Mouse (Mus musculus) liver, embryonic 13.5 days (tissue): Measurements from ENCODE around the gene Bex2. TPM values are rescaled to one million over a fixed set of nuclear protein-coding genes. Genes with fewer than 3 reads are reported as not detected.
"Not testable (repeated sequence)": the region's sequence is repeated elsewhere in the genome, so short reads cannot be mapped to it uniquely, and the experiment has no call there.

ENCODE experiments used
- ATAC-seq: fragments of 200-750 bp; cut with Nextera tagmentation; 2 replicates; pipeline ENCODE4 v1.8.0; 2017; ENCODE audit warnings: low read depth, mild to moderate bottlenecking, moderate number of reproducible peaks, moderate library complexity
- DNase-seq: peaks from one replicate; pipeline ENCODE4 v3.0.0; 2022
- H3K27ac ChIP-seq: fragments of 300-500 bp; sonication (generic); 2 replicates; pipeline ENCODE4 v1.5.1; 2015; ENCODE audit warnings: moderate library complexity, mild to moderate bottlenecking, inconsistent platforms
- H3K27me3 ChIP-seq: fragments of 300-500 bp; sonication (generic); 2 replicates; pipeline ENCODE4 v1.6.1; 2015; ENCODE audit warnings: mild to moderate bottlenecking, inconsistent platforms
- H3K36me3 ChIP-seq: fragments of 300-500 bp; sonication (generic); 2 replicates; pipeline ENCODE4 v1.6.1; 2015; ENCODE audit warnings: mild to moderate bottlenecking, inconsistent platforms
- H3K4me1 ChIP-seq: fragments of 300-500 bp; sonication (generic); replicated peaks from 2 replicates; pipeline ENCODE4 v1.6.1; 2015; ENCODE audit warnings: inconsistent platforms
- H3K4me2 ChIP-seq: fragments of 300-500 bp; sonication (generic); 2 replicates; pipeline ENCODE4 v1.6.1; 2015; ENCODE audit warnings: inconsistent platforms, mild to moderate bottlenecking, moderate library complexity
- H3K4me3 ChIP-seq: fragments of 300-500 bp; sonication (generic); replicated peaks from 2 replicates; pipeline ENCODE4 v1.5.1; 2015; ENCODE audit warnings: mild to moderate bottlenecking, inconsistent platforms
- H3K9ac ChIP-seq: fragments of 300-500 bp; sonication (generic); 2 replicates; pipeline ENCODE4 v1.6.1; 2015; ENCODE audit warnings: mild to moderate bottlenecking, inconsistent platforms
- H3K9me3 ChIP-seq: fragments of 300-500 bp; sonication (generic); replicated peaks from 2 replicates; pipeline ENCODE4 v1.6.1; 2016; ENCODE audit warnings: inconsistent platforms
- WGBS: fragments of 180-500 bp; shearing (Covaris S2); methylation state at CpG from one replicate; pipeline ENCODE4 v1.1.7; 2015; ENCODE audit not compliant: insufficient replicate concordance; 5-methylcytosine and 5-hydroxymethylcytosine counted together
- polyA plus RNA-seq: library from polyadenylated mRNA; unstranded; fragments of >200 nt; fragmentation: Nextera tagmentation; extraction: Ambion mirVana; gene quantifications from 2 replicates; pipeline ENCODE4 v1.2.1, GENCODE M21; 2015

The Bex2 gene
- polyA plus RNA-seq, 1 experiment from 2014 or later, result 176 TPM

- 65% methylated on average over 2 of the region's 2 CpGs for WGBS
- ATAC-seq (no peak), DNase-seq (no peak)
- Histone ChIP-seq H3K4me1 (no peaks in the 10 kb centered on the region), H3K4me2 (no peak overlapping the region), H3K27me3 (no peaks in the 10 kb centered on the region), H3K36me3 (no peaks in the 10 kb centered on the region), H3K4me3 (no peak overlapping the region), H3K27ac (no peak overlapping the region), H3K9me3 (no peaks in the 10 kb centered on the region), H3K9ac (no peak overlapping the region)
Measured at GRCm38 (mm10) chrX:136051219-136051618, 16.8 kb downstream of the Bex2 start.

GRCm38 (mm10) chrX:136047528-136047927 is 20.5 kb downstream of the Bex2 start:
- Histone ChIP-seq H3K27me3 (no peaks in the 10 kb centered on the region), H3K9ac (no peak overlapping the region), H3K27ac (no peak overlapping the region), H3K4me2 (no peak overlapping the region), H3K36me3 (no peaks in the 10 kb centered on the region), H3K9me3 (no peaks in the 10 kb centered on the region), H3K4me3 (no peak overlapping the region), H3K4me1 (no peaks in the 10 kb centered on the region)
- ATAC-seq (no peak), DNase-seq (peak; percentile 18)
- 15% methylated on average over 5 of the region's 5 CpGs for WGBS

GRCm38 (mm10) chrX:136043726-136044125 is 24.3 kb downstream of the Bex2 start:
- Histone ChIP-seq H3K9ac (no peak overlapping the region), H3K9me3 (no peaks in the 10 kb centered on the region), H3K4me3 (no peak overlapping the region), H3K27ac (no peak overlapping the region), H3K4me1 (no peaks in the 10 kb centered on the region), H3K4me2 (no peak overlapping the region), H3K36me3 (no peaks in the 10 kb centered on the region), H3K27me3 (no peaks in the 10 kb centered on the region)
- ATAC-seq, result no peak
- no peak for DNase-seq
- WGBS, result 68% methylated on average over 1 of the region's 1 CpGs

GRCm38 (mm10) chrX:136032799-136033763 is 35.0 kb downstream of the Bex2 start, which contains the start of gene Arxes1:
Arxes1 (plus strand) TSS chrX:136033367.
- not testable (repeated sequence) for H3K4me2 ChIP-seq, H3K9me3 ChIP-seq, DNase-seq, H3K27me3 ChIP-seq, H3K4me1 ChIP-seq, H3K9ac ChIP-seq, H3K36me3 ChIP-seq, H3K4me3 ChIP-seq, H3K27ac ChIP-seq
- WGBS, result 22% methylated on average over 15 of the region's 49 CpGs
- ATAC-seq, result peak; percentile 79

- Histone ChIP-seq H3K9ac (no peak overlapping the region), H3K4me2 (no peak overlapping the region), H3K36me3 (no peaks in the 10 kb centered on the region), H3K4me1 (no peaks in the 10 kb centered on the region), H3K4me3 (no peak overlapping the region), H3K27me3 (no peaks in the 10 kb centered on the region), H3K27ac (no peak overlapping the region), H3K9me3 (no peaks in the 10 kb centered on the region)
- DNase-seq, result no peak
- ATAC-seq, result no peak
- WGBS, result 64% methylated on average over 1 of the region's 1 CpGs
Measured at GRCm38 (mm10) chrX:136030331-136030730, 37.7 kb downstream of the Bex2 start.

Other genes with a start within 250 kb of the Bex2 start
- gene Gprasp2, start 229.2 kb downstream of the Bex2 start, polyA plus RNA-seq, result 1.4 TPM in 2 replicates
- 25.8 and 28.8 TPM in 2 replicates for gene Arxes2, start 74.4 kb downstream of the Bex2 start, polyA plus RNA-seq
- gene Arxes1, start 34.9 kb downstream of the Bex2 start, polyA plus RNA-seq, result 13.1 and 17.0 TPM in 2 replicates
- gene Nxf3, start 17.0 kb upstream of the Bex2 start, polyA plus RNA-seq, result 0.18 and 0.21 TPM in 2 replicates
- 211 and 264 TPM in 2 replicates for gene Bex4, start 70.8 kb upstream of the Bex2 start, polyA plus RNA-seq
- gene Tceal8, start 104.1 kb upstream of the Bex2 start, polyA plus RNA-seq, result 191 and 256 TPM in 2 replicates
- gene Tceal5, start 135.6 kb upstream of the Bex2 start, polyA plus RNA-seq, result 6.2 and 6.4 TPM in 2 replicates
- gene Tceal7, start 146.5 kb upstream of the Bex2 start, polyA plus RNA-seq, result 2.8 and 2.9 TPM in 2 replicates
- 170 and 184 TPM in 2 replicates for gene Bex1, start 147.3 kb upstream of the Bex2 start, polyA plus RNA-seq
- 227 and 291 TPM in 2 replicates for gene Tceal9, start 176.8 kb upstream of the Bex2 start, polyA plus RNA-seq
- gene Bex3, start 202.0 kb upstream of the Bex2 start, polyA plus RNA-seq, result 238 and 269 TPM in 2 replicates